Mouse (Mus musculus) kidney, postnatal 0 days (tissue): ENCODE results near the gene Pknox2. TPM values are rescaled to one million over a fixed set of nuclear protein-coding genes. Genes with fewer than 3 reads are reported as not detected.
A peak's percentile ranks its signal among the peaks of the same experiment; 100 is the strongest.

ENCODE experiments used
- ATAC-seq: fragments of 200-750 bp; cut with Nextera tagmentation; replicated peaks from 2 replicates; pipeline ENCODE4 v1.8.0; 2017; ENCODE audit warnings: low read depth, moderate number of reproducible peaks, moderate TSS enrichment, moderate library complexity; ENCODE audit not compliant: low FRiP score
- DNase-seq: peaks from one replicate; pipeline ENCODE4 v3.0.0-alpha.2; 2016; ENCODE audit warnings: low spot score
- H3K27ac ChIP-seq: fragments of 300-500 bp; sonication (generic); 2 replicates; pipeline ENCODE4 v1.5.1; 2014; ENCODE audit warnings: mild to moderate bottlenecking
- H3K27me3 ChIP-seq: fragments of 300-500 bp; sonication (generic); 2 replicates; pipeline ENCODE4 v1.6.1; 2014; ENCODE audit warnings: low read length, mixed read lengths; ENCODE audit not compliant: insufficient read depth
- H3K36me3 ChIP-seq: fragments of 300-500 bp; sonication (generic); 2 replicates; pipeline ENCODE4 v1.6.1; 2014; ENCODE audit warnings: low read length, mixed read lengths; ENCODE audit not compliant: insufficient read depth
- H3K4me1 ChIP-seq: fragments of 300-500 bp; sonication (generic); replicated peaks from 2 replicates; pipeline ENCODE4 v1.6.1; 2014; ENCODE audit warnings: antibody characterized with exemption, low read length, mixed read lengths; ENCODE audit not compliant: insufficient read depth
- H3K4me2 ChIP-seq: fragments of 300-500 bp; sonication (generic); 2 replicates; pipeline ENCODE4 v1.6.1; 2014; ENCODE audit warnings: mild to moderate bottlenecking, low read length, moderate library complexity, mixed read lengths
- H3K4me3 ChIP-seq: fragments of 300-500 bp; sonication (generic); replicated peaks from 2 replicates; pipeline ENCODE4 v1.5.1; 2014; ENCODE audit warnings: low read depth, low read length
- H3K9ac ChIP-seq: fragments of 300-500 bp; sonication (generic); 2 replicates; pipeline ENCODE4 v1.6.1; 2014; ENCODE audit warnings: low read depth, low read length
- H3K9me3 ChIP-seq: fragments of 300-500 bp; sonication (generic); replicated peaks from 2 replicates; pipeline ENCODE4 v1.6.1; 2016; ENCODE audit warnings: low read length, inconsistent platforms, mixed read lengths
- CTCF ChIP-seq: IDR thresholded peaks from 2 replicates; pipeline ENCODE4 v1.5.1; 2016; ENCODE audit warnings: antibody characterized with exemption, low read depth, mild to moderate bottlenecking, moderate library complexity
- WGBS: fragments of 180-500 bp; shearing (Covaris S2); extraction: QIAGEN DNeasy Blood & Tissue Kit; methylation state at CpG from one replicate; pipeline ENCODE4 v1.1.7; 2014; 5-methylcytosine and 5-hydroxymethylcytosine counted together
- polyA plus RNA-seq: library from polyadenylated mRNA; unstranded; fragments of >200 nt; fragmentation: Nextera tagmentation; extraction: Ambion mirVana; gene quantifications from 2 replicates; pipeline ENCODE4 v1.2.1, GENCODE M21; 2015

Gene Pknox2
- polyA plus RNA-seq, 1 experiment from 2014 or later = 6.0 TPM

DNA sequence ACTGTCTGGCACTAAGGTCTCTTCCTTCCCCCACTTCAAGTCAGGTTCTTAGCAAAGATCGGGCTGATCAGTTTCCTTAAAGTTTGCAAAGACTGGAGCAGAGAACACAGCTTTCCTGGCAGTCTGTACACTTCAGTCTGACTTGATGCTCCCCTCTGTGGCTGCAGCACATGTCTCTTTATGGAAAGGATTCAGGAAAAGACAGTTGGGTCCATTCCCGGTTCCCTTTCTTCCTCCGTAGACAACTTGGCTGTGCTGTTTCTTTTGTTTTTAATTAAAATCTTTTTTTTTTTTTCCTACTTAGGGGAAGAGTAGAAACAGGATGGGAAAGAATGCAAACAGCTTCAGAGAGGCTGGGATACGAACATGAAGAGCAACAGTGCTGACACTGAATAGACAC, 205.1 kb downstream of the Pknox2 start:
- Histone ChIP-seq H3K27me3 (no peaks in the 10 kb centered on the region), H3K4me2 (no peak overlapping the region), H3K4me3 (no peak overlapping the region), H3K36me3 (no peaks in the 10 kb centered on the region), H3K9me3 (no peaks in the 10 kb centered on the region), H3K9ac (no peak overlapping the region), H3K27ac (no peak overlapping the region), H3K4me1 (no peaks in the 10 kb centered on the region)
- WGBS = 78% methylated on average over 4 of the region's 4 CpGs
- ATAC-seq (no peak), DNase-seq (no peak)
- no peak for TF ChIP-seq CTCF

DNA sequence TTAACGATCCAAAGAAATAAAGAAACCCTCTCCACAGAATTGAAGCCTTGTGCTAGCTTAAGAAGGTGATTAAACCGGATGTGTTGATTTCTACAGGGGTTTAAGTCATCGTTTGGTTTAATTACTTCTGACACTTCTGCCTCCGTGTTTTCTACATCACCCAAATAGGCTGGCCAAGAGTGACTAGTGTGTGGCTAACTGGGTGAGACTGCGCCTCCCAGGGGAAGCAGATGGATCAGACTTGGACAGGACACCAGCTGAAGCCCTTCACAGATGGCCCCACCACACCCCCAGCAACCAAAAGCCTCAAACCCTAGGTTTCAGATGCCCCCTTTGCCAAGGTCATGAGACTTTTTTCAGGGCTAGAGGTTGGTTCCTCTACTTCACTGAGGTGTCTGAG, 205.6 kb downstream of the Pknox2 start:
- no peak for TF ChIP-seq CTCF
- no peaks in the 10 kb centered on the region for H3K27me3 ChIP-seq
- H3K9me3 ChIP-seq = no peaks in the 10 kb centered on the region
- H3K4me2 ChIP-seq = no peak overlapping the region
- H3K9ac ChIP-seq = no peak overlapping the region
- H3K36me3 ChIP-seq = no peaks in the 10 kb centered on the region
- no peaks in the 10 kb centered on the region for H3K4me1 ChIP-seq
- H3K4me3 ChIP-seq = no peak overlapping the region
- WGBS = 11% methylated on average over 5 of the region's 5 CpGs
- H3K27ac ChIP-seq = no peak overlapping the region
- ATAC-seq (no peak), DNase-seq (peak; percentile 8)

GRCm38 (mm10) chr9:36938601-36939078, 208.6 kb downstream of the Pknox2 start:
- Histone ChIP-seq H3K4me3 (no peak overlapping the region), H3K9ac (no peak overlapping the region), H3K27me3 (no peaks in the 10 kb centered on the region), H3K36me3 (no peaks in the 10 kb centered on the region), H3K27ac (no peak overlapping the region), H3K4me1 (no peaks in the 10 kb centered on the region), H3K4me2 (no peak overlapping the region), H3K9me3 (no peaks in the 10 kb centered on the region)
- 44% methylated on average over 8 of the region's 8 CpGs for WGBS
- TF ChIP-seq CTCF = no peak
- peak; percentile 7 for DNase-seq
- no peak for ATAC-seq

DNA sequence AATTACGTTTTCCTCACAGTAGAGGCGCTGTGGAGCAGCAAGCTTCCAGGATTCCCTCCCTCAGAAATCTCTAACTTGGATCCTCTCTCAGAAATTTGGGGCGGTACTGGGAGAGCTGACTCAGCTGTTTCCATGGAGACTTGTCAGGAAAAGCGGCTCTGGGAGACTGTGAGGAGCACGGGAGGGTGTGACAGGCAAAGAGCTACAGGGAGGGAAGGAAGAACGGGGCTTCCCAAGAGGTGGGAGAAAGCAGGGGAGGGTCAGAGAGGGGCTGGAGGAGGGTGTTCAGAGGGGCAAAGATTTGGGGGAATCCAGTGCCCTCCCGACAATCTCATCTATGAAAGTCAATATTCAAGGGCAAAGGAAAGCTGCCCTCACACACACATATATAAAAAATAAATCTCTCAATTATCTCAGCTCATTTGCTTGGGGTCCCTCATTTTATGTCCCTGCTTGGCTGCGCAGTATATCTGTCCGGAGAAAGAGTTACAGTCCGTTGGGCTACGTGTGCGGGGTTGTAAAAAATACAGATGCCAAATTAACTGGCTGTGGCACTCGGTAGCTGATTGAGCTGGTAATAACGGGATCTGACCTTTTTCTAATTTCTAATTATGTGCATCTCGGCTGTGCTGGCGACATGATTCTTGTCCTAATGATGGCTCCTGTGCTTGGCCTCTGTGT, 213.3 kb downstream of the Pknox2 start:
- peak; percentile 85 for ATAC-seq
- no peaks in the 10 kb centered on the region for H3K27me3 ChIP-seq
- peak; percentile 95 for DNase-seq
- no peaks in the 10 kb centered on the region for H3K36me3 ChIP-seq
- H3K27ac ChIP-seq = no peak overlapping the region
- WGBS = 12% methylated on average over 16 of the region's 16 CpGs
- H3K9me3 ChIP-seq = no peaks in the 10 kb centered on the region
- no peak overlapping the region for H3K9ac ChIP-seq
- TF ChIP-seq CTCF = peak; percentile 75
- H3K4me2 ChIP-seq = peak overlapping the region; percentile 12; the same call in 1 of the 2 replicates
- no peaks in the 10 kb centered on the region for H3K4me1 ChIP-seq
- H3K4me3 ChIP-seq = no peak overlapping the region

DNA sequence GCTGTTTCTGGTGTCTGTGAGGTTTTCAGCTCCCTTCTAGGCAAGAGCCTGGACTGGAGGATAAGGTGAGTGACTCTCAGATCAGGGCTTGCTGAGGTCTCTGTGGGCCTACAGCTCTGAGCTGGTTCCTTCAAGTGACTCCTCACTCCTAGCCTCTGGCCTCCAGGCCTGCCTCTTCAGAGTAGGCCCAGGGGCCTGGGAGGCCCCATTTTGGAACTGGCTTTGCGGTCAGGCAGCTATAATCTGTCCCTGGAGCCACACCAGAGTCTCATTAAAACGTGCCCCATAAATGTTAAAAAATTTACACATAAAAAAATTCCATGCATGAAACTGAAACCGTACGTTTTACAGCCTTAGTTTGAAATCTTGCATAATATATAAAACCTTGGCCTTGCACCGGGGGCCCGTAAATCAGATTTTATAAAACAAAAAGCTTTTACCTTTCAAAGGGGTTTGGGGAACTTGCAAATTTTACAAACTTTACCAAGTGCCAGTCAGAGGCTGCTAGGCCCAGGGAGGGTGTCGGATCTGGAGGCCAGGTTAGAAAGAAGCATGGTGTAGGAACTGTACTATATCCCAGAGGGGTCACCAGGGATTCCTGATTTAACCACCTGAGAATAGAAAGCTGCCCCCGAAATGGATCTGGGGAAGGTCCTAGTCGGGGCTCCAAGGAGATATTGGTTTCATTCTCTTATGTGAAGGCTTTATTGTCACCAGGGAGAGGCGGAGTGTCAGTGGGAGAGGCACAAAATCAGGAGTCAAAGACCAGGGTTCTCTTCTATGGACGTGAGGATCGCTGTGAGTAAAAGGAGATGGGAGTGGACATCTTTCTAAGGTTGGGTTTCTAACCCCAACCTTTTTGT, 214.0 kb downstream of the Pknox2 start:
- 59% methylated on average over 12 of the region's 12 CpGs for WGBS

DNA sequence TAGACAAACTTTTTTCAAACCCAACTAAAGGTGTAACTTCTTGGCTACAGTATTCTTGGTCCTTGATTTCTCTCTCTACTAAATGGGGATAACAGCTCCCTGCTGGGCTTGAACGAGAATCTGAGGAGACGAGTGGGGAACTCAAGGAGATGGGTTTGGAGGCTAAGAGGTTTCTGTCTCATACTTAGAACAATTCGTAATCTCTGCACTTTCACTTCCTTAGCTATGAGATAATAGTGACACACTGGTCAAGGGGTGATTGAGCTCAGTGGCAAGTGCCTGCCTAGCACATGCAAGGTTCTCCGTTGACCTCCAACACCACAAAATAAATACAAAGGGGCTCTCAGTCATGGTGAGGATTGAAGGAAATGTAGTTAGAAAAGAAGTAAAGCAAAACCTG, 215.6 kb downstream of the Pknox2 start:
- TF ChIP-seq CTCF = no peak
- H3K9me3 ChIP-seq = no peaks in the 10 kb centered on the region
- no peaks in the 10 kb centered on the region for H3K4me1 ChIP-seq
- no peaks in the 10 kb centered on the region for H3K27me3 ChIP-seq
- no peak overlapping the region for H3K4me3 ChIP-seq
- H3K9ac ChIP-seq = no peak overlapping the region
- H3K27ac ChIP-seq = no peak overlapping the region
- H3K36me3 ChIP-seq = no peaks in the 10 kb centered on the region
- 82% methylated on average over 4 of the region's 4 CpGs for WGBS
- H3K4me2 ChIP-seq = no peak overlapping the region
- no peak for DNase-seq
- no peak for ATAC-seq

More for the DNA sequence above, 214.0 kb downstream of the Pknox2 start:
- Histone ChIP-seq H3K36me3 (no peaks in the 10 kb centered on the region), H3K4me3 (no peak overlapping the region), H3K4me2 (no peak overlapping the region), H3K9me3 (no peaks in the 10 kb centered on the region), H3K27ac (no peak overlapping the region), H3K4me1 (no peaks in the 10 kb centered on the region), H3K27me3 (no peaks in the 10 kb centered on the region), H3K9ac (no peak overlapping the region)
- no peak for TF ChIP-seq CTCF
- ATAC-seq (peak; percentile 29; the same call in 1 of the 2 replicates), DNase-seq (no peak)
